Mouse (Mus musculus) thymus, postnatal 25 days (tissue): ENCODE results near the gene Ctns.

ENCODE experiments used
- DNase-seq: peaks from one replicate; pipeline ENCODE4 v3.0.0; 2022

Gene Ctns

DNA sequence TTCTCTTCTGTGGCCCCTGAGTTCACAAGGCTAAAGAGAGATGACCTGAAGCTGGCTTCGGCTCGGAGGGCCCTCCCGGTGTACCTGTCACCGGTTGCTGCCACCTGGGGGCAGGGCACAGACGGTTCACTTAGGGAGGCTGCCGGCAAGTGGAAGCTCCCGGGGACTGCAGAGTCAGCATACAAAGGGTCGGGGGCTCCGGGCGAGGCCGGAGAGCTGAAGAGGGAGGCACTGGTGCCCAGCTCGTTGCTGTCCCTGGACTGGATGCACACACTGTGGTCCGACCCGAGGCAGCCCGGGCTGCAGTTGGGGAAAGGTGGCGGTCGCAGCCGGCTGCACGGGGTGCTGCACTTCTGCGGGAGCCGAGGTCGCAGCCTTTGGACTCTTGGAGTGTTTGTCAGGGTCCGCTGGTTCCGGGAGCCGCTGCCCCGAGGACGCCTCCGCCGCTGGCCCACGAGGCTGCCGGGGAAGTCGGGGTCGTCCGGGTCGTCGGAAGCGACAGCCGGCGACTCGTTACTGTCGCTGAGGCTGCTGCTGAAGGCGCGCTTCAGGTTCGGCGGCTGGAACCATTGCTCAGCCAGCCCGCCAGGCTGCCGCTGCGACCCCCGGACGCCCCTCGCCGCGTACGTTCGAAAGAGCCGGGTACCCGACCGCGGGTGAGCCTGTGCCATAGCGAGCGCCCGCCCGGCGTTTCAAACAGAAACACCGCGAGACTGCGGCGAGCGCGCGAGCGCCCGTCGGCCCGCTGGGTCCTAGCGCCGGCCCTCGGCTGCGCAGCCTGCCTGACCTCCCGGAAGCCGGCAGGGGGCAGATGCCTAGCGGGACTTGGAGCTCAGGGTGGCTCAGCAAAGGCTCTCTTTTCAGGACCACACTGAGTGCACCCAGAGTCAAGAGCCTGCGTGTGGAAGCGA lies 61.0 kb downstream of the Ctns start, which contains the start of gene Haspin:
Gene Haspin (minus strand): TSS at position 704 of the 911 bp plus-strand sequence.
- peak; percentile 93 for DNase-seq

DNA sequence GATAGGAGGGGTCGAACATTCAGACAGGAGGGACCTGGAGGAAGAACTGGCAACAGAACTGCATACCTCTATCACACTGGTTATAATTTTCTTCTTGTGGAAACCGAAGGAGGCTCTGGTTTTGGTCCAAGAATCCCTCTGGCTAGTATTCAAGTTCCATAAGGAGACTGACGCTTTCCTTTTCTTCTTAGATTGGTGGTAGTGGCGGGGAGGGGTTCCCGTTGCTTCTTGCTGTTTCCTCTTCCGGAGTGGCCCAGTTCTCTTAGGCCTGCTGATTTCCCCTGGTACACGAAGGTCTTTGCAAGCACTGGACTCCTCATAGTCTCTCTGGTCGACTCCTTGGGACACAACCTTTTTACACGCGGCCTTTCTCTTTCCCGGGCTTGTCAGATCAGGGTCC lies 61.7 kb downstream of the Ctns start:
- DNase-seq = peak; percentile 32

DNA sequence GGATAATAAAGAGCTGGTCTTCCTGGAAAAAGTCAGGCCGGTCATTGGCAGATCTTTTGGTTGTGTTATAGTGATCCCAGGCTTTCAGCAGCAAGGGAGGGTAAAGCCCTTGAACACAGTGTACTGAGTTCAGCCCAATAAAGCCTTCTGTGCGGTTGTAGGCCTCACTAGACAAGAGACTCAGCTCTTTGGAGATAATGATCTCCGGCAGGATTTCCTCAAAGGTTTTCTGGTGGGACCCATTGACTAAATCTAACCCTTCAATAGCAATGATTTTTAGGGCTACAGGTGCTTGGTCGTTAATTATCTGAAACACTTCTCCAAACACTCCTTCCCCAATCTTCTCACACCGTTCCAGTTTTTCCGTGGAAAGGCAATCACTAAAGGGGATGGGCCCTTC lies 62.3 kb downstream of the Ctns start:
- DNase-seq = no peak

- no peak for DNase-seq
These were observed 64.6 kb downstream of the Ctns start for GRCm38 (mm10) chr11:73134222-73134621.
